Mouse (Mus musculus): ENCODE measurements around the gene Pmpcb. TPM values are rescaled to one million over a fixed set of nuclear protein-coding genes. Genes with fewer than 3 reads are reported as not detected.
A peak's percentile ranks its signal among the peaks of the same experiment; 100 is the strongest.

Pmpcb gene
- polyA plus RNA-seq, 1 experiment from 2014 or later: 168 TPM

GRCm38 (mm10) chr5:21784161-21785052 lies 47.5 kb downstream of the Pmpcb start:
- Histone ChIP-seq H3K4me2 (ENCODE audit: low read depth, low read length) (peak overlapping the region; percentile 73), H3K4me1 (ENCODE audit: control insufficient read depth, insufficient read depth, low read length) (peaks cover 8% of the 10 kb centered on the region), H3K27ac (ENCODE audit: low read length) (peak overlapping the region; percentile 70), H3K9me3 (replicated peaks; ENCODE audit: control insufficient read depth, low read length) (no peaks in the 10 kb centered on the region), H3K36me3 (ENCODE audit: control insufficient read depth, insufficient read depth) (peaks cover 30% of the 10 kb centered on the region), H3K27me3 (ENCODE audit: control insufficient read depth, insufficient read depth, low read length) (no peaks in the 10 kb centered on the region), H3K4me3 (ENCODE audit: low read length) (peak overlapping the region; percentile 87), H3K9ac (ENCODE audit: low read length) (peak overlapping the region; percentile 88)
- under 1% methylated on average over 51 of the region's 51 CpGs for WGBS
- ATAC-seq (replicated peaks; ENCODE audit: extremely low read depth, insufficient read depth, low FRiP score): peak; percentile 29; the same call in 1 of the 2 replicates

DNA sequence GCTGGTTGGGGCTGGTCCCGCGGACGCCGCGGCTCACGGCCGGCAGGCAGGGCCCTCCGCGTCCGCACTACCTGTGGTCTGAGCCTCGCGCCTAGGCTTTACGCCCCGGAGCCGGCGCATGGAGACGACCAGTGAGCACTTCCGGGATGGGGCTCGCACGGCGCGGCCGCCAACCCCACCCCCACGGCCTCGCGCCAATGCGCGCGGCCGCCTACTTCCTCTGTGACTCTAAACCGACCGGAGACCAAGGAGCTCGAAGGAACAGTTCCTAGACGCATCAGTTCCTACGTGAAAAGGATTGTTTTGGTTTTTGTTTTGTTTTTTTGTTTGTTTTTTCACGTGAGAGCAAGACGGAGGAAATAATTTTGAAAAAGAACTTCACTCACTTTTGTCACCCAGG lies 48.1 kb downstream of the Pmpcb start, which contains the start of the genes Dnajc2 and Psmc2:
Gene Dnajc2, minus strand, starts transcription at position 199 of the 400 bp plus-strand sequence.
Gene Psmc2, plus strand, starts transcription at position 231 of the 400 bp plus-strand sequence.
- Histone ChIP-seq H3K4me3 (ENCODE audit: low read length) (peak within 1 kb of the TSS; percentile 87), H3K9ac (ENCODE audit: low read length) (peak within 1 kb of the TSS; percentile 98), H3K27ac (ENCODE audit: low read length) (peak within 1 kb of the TSS; percentile 70), H3K4me2 (ENCODE audit: low read depth, low read length) (peak within 1 kb of the TSS; percentile 87), H3K27me3 (ENCODE audit: control insufficient read depth, insufficient read depth, low read length) (no peaks in the 10 kb centered on the region), H3K36me3 (ENCODE audit: control insufficient read depth, insufficient read depth) (peaks cover 24% of the 10 kb centered on the region), H3K4me1 (ENCODE audit: control insufficient read depth, insufficient read depth, low read length) (peaks cover 8% of the 10 kb centered on the region), H3K9me3 (replicated peaks; ENCODE audit: control insufficient read depth, low read length) (no peaks in the 10 kb centered on the region)
- WGBS: under 1% methylated on average over 37 of the region's 37 CpGs
- peak; percentile 94 for ATAC-seq (replicated peaks; ENCODE audit: extremely low read depth, insufficient read depth, low FRiP score)

GRCm38 (mm10) chr5:21785776-21786175 lies 48.8 kb downstream of the Pmpcb start:
- ATAC-seq (replicated peaks; ENCODE audit: extremely low read depth, insufficient read depth, low FRiP score): no peak
- H3K4me3 ChIP-seq (ENCODE audit: low read length): no peak overlapping the region
- H3K9ac ChIP-seq (ENCODE audit: low read length): no peak overlapping the region
- H3K4me1 ChIP-seq (ENCODE audit: control insufficient read depth, insufficient read depth, low read length): peaks cover 8% of the 10 kb centered on the region
- WGBS: 80% methylated on average over 7 of the region's 7 CpGs
- H3K9me3 ChIP-seq (replicated peaks; ENCODE audit: control insufficient read depth, low read length): no peaks in the 10 kb centered on the region
- H3K27me3 ChIP-seq (ENCODE audit: control insufficient read depth, insufficient read depth, low read length): no peaks in the 10 kb centered on the region
- peaks cover 17% of the 10 kb centered on the region for H3K36me3 ChIP-seq (ENCODE audit: control insufficient read depth, insufficient read depth)
- H3K27ac ChIP-seq (ENCODE audit: low read length): no peak overlapping the region
- H3K4me2 ChIP-seq (ENCODE audit: low read depth, low read length): no peak overlapping the region; the same call in 1 of the 2 replicates

DNA sequence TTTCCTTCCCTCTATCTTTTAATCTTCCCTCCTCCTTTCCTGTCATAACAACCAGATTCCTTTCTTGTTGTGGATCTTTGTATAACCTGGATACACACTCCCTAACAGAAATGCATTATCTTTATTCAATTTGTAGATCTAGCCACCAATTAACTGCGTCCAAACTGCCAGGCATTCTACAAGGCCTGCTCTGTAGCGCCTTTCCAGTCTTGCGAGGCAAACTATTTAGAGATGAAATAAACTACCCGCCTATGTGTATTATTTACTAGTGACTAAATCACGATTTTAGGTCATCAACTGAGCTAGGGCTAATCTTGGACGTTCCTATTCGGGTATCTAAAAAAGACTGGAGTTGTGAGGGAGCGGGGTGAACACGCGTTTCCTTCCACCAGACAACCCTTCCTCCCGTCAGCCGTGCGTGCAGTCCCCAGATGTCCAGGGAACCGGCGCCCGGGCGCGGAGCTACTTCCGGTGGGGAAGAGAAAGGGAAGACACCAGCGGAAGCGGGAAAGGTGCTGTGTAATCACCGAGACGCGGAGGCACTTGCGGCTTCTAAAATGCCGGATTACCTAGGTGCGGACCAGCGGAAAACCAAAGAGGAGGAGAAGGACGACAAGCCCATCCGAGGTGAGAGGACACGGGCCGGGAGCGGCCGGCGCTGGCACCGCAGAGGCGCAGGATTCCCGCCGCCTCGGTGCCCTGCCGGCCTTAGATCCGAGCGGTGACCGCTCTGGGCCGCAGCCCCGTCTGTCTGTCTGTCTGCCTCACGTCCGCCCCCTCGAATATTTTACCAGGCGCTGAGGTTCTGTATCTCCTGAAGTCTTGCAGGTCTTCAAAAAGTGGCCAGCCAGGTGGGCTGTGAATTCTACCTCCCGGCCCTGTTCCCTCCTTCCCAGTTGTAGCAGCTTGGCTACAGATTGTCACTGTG lies 49.6 kb downstream of the Pmpcb start:
- peak; percentile 80 for ATAC-seq (replicated peaks; ENCODE audit: extremely low read depth, insufficient read depth, low FRiP score)
- peaks cover 10% of the 10 kb centered on the region for H3K36me3 ChIP-seq (ENCODE audit: control insufficient read depth, insufficient read depth)
- H3K27ac ChIP-seq (ENCODE audit: low read length): peak overlapping the region; percentile 90
- H3K4me3 ChIP-seq (ENCODE audit: low read length): peak overlapping the region; percentile 99
- H3K4me1 ChIP-seq (ENCODE audit: control insufficient read depth, insufficient read depth, low read length): peaks cover 8% of the 10 kb centered on the region
- 1% methylated on average over 51 of the region's 51 CpGs for WGBS
- H3K27me3 ChIP-seq (ENCODE audit: control insufficient read depth, insufficient read depth, low read length): no peaks in the 10 kb centered on the region
- no peaks in the 10 kb centered on the region for H3K9me3 ChIP-seq (replicated peaks; ENCODE audit: control insufficient read depth, low read length)
- peak overlapping the region; percentile 87 for H3K4me2 ChIP-seq (ENCODE audit: low read depth, low read length)
- H3K9ac ChIP-seq (ENCODE audit: low read length): peak overlapping the region; percentile 98

DNA sequence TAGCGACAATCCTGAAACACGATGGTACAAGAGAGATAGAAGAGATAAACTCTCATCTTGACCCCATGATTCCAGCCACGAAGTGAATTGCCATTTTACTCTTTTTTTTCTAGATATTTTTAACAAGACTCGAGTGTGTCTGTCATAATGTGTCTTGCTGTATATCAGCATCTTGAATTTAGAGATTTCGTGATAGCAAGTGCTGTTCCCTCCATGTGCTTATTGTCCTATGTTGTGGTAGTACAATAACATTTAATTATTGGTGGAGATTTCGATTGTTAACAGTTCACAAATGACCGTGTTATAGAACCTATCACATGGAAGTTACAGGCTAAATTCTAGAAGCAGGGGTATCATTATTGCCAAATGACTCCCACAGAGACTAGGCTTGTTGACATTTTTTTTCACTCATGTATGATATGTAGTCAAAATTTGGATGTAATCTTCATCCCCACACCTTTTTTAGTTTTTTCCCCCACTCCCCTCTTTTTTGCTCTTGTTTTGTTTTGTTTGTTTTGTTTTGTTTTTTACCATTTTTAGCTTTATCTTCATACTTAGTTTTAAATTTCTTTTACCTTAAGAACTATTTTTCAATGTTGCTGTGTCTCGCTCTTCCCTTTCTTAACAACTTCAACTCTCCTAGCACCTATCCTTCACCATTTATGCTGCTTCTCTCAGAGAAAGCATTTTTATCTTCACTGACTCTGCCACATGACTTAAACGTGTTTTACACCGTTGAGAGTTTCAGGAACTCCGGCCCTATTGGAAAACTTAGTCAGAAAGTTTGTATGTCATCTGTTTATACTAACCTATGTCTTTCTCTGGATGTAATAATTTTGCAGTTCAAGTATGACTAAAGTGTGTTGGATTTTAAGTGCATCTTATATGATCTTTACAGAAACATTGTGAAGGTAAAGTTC lies 50.5 kb downstream of the Pmpcb start:
- Histone ChIP-seq H3K27me3 (ENCODE audit: control insufficient read depth, insufficient read depth, low read length) (no peaks in the 10 kb centered on the region), H3K27ac (ENCODE audit: low read length) (peak overlapping the region; percentile 90)
- no peak for ATAC-seq (replicated peaks; ENCODE audit: extremely low read depth, insufficient read depth, low FRiP score)

DNA sequence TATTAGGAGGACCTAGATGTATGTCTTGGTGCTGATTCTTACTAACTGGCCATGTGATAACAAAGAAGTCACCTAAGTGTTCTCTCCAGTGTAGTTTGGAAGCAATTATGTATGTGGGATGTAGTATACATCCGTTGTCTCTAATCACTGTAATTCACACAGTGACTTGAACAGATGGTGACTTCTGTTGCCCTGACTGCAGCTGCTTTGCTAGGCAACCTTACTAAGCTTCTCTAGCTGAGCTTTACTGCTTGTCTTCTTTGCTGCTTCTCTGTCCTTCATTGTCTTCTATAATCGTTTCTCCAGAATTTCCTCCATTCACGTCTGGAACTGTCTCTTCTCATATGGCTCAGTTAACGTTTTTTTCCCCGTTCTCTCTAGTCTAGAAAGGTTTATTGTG lies 52.1 kb downstream of the Pmpcb start:
- peaks cover 8% of the 10 kb centered on the region for H3K4me1 ChIP-seq (ENCODE audit: control insufficient read depth, insufficient read depth, low read length)
- H3K9me3 ChIP-seq (replicated peaks; ENCODE audit: control insufficient read depth, low read length): no peaks in the 10 kb centered on the region
- H3K27ac ChIP-seq (ENCODE audit: low read length): no peak overlapping the region
- H3K36me3 ChIP-seq (ENCODE audit: control insufficient read depth, insufficient read depth): no peaks in the 10 kb centered on the region; the same call in 1 of the 2 replicates
- WGBS: 74% methylated on average over 5 of the region's 5 CpGs
- no peak overlapping the region for H3K4me2 ChIP-seq (ENCODE audit: low read depth, low read length)
- ATAC-seq (replicated peaks; ENCODE audit: extremely low read depth, insufficient read depth, low FRiP score): no peak
- H3K9ac ChIP-seq (ENCODE audit: low read length): no peak overlapping the region
- H3K27me3 ChIP-seq (ENCODE audit: control insufficient read depth, insufficient read depth, low read length): no peaks in the 10 kb centered on the region
- H3K4me3 ChIP-seq (ENCODE audit: low read length): no peak overlapping the region

More for the DNA sequence above, 50.5 kb downstream of the Pmpcb start:
- peaks cover 4% of the 10 kb centered on the region for H3K36me3 ChIP-seq (ENCODE audit: control insufficient read depth, insufficient read depth)
- H3K4me3 ChIP-seq (ENCODE audit: low read length): peak overlapping the region; percentile 99
- 30% methylated on average over 11 of the region's 11 CpGs for WGBS
- H3K9me3 ChIP-seq (replicated peaks; ENCODE audit: control insufficient read depth, low read length): no peaks in the 10 kb centered on the region
- H3K9ac ChIP-seq (ENCODE audit: low read length): peak overlapping the region; percentile 98
- H3K4me1 ChIP-seq (ENCODE audit: control insufficient read depth, insufficient read depth, low read length): peaks cover 8% of the 10 kb centered on the region
- peak overlapping the region; percentile 87 for H3K4me2 ChIP-seq (ENCODE audit: low read depth, low read length)

GRCm38 (mm10) chr5:21792166-21792565 lies 55.2 kb downstream of the Pmpcb start:
- Histone ChIP-seq H3K27me3 (ENCODE audit: control insufficient read depth, insufficient read depth, low read length) (no peaks in the 10 kb centered on the region), H3K4me3 (ENCODE audit: low read length) (no peak overlapping the region), H3K9me3 (replicated peaks; ENCODE audit: control insufficient read depth, low read length) (no peaks in the 10 kb centered on the region), H3K4me2 (ENCODE audit: low read depth, low read length) (no peak overlapping the region), H3K36me3 (ENCODE audit: control insufficient read depth, insufficient read depth) (peaks cover 15% of the 10 kb centered on the region), H3K4me1 (ENCODE audit: control insufficient read depth, insufficient read depth, low read length) (peaks cover 8% of the 10 kb centered on the region), H3K9ac (ENCODE audit: low read length) (no peak overlapping the region), H3K27ac (ENCODE audit: low read length) (no peak overlapping the region)
- ATAC-seq (replicated peaks; ENCODE audit: extremely low read depth, insufficient read depth, low FRiP score): no peak

- H3K4me1 ChIP-seq (ENCODE audit: control insufficient read depth, insufficient read depth, low read length): no peaks in the 10 kb centered on the region
- WGBS: 91% methylated on average over 9 of the region's 9 CpGs
- H3K4me3 ChIP-seq (ENCODE audit: low read length): no peak overlapping the region
- no peaks in the 10 kb centered on the region for H3K27me3 ChIP-seq (ENCODE audit: control insufficient read depth, insufficient read depth, low read length)
- no peak overlapping the region for H3K27ac ChIP-seq (ENCODE audit: low read length)
- H3K9me3 ChIP-seq (replicated peaks; ENCODE audit: control insufficient read depth, low read length): no peaks in the 10 kb centered on the region
- no peak for ATAC-seq (replicated peaks; ENCODE audit: extremely low read depth, insufficient read depth, low FRiP score)
- H3K4me2 ChIP-seq (ENCODE audit: low read depth, low read length): no peak overlapping the region
- H3K9ac ChIP-seq (ENCODE audit: low read length): no peak overlapping the region
- H3K36me3 ChIP-seq (ENCODE audit: control insufficient read depth, insufficient read depth): peaks cover 44% of the 10 kb centered on the region
Measured at GRCm38 (mm10) chr5:21802907-21803306, 66.0 kb downstream of the Pmpcb start.

All from heart, embryonic 16.5 days (tissue).